Mouse (Mus musculus): ENCODE measurements around the gene Clybl. TPM values are rescaled to one million over a fixed set of nuclear protein-coding genes. Genes with fewer than 3 reads are reported as not detected.

Clybl gene
- total and polyA plus RNA-seq, 2 experiments = 15.3 to 23.4 TPM

DNA sequence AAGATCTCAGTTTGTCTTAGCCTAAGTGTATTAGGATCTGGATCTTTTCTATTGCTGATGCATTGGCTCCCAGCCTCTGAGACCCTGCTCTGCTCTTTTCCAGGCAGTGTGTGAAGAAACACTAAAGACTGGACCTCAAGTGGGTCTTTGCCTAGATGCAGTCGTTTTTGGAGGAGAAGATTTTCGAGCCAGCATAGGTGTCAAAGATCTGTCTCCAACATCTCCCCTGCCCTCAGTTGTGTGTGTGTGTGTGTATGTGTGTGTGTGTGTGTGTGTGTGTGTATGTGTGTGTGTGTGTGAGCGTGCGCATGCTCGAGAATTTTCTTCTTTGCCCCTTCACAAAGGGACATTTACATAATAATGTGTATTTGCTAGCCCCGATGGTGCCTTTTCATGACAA lies 196.2 kb downstream of the Clybl start:
- no peak for TF ChIP-seq POLR2A (IDR thresholded peaks at IDR 0.05; ENCODE audit: extremely low read depth, insufficient read depth, low read length)
- Histone ChIP-seq H3K36me3 (ENCODE audit: control insufficient read depth, insufficient read depth, low read length) (no peaks in the 10 kb centered on the region), H3K79me2 (ENCODE audit: control insufficient read depth, insufficient read depth, low read length) (no peaks in the 10 kb centered on the region), H3K4me3 (ENCODE audit: insufficient read depth, low read depth, low read length) (no peak overlapping the region), H3K27me3 (ENCODE audit: control insufficient read depth, insufficient read depth, low read length) (no peaks in the 10 kb centered on the region), H3K27ac (replicated peaks; ENCODE audit: insufficient read depth, low read depth, low read length) (no peak overlapping the region), H3K4me1 (ENCODE audit: control insufficient read depth, insufficient read depth, low read length) (no peaks in the 10 kb centered on the region), H3K9ac (ENCODE audit: low read depth, low read length) (no peak overlapping the region)
- 81% methylated on average over 6 of the region's 6 CpGs for WGBS
- no peak for DNase-seq (ENCODE audit: extremely low read depth, low read depth, low spot score)

DNA sequence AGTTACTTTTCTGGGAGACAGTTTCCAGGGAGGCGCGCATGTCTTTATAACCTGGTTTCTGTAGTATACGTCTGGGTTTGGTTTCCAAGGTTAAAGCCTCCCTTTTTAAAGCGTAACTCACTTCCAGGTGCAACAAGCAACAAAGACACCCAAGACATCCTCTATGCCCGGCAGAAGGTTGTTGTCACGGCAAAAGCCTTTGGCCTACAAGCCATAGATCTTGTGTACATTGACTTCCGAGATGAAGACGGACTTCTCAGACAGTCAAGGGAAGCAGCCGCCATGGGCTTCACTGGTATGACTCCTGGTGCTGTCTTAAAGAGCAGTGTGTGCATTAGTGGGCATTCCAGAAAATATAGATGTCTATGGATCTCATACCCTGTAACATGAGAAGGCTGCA lies 197.6 kb downstream of the Clybl start:
- no peak for TF ChIP-seq CTCF (IDR thresholded peaks at IDR 0.05; ENCODE audit: low read depth, low read length)
- TF ChIP-seq POLR2A (IDR thresholded peaks at IDR 0.05; ENCODE audit: extremely low read depth, insufficient read depth, low read length) = no peak
- Histone ChIP-seq H3K4me3 (ENCODE audit: insufficient read depth, low read depth, low read length) (no peak overlapping the region), H3K27me3 (ENCODE audit: control insufficient read depth, insufficient read depth, low read length) (no peaks in the 10 kb centered on the region), H3K4me1 (ENCODE audit: control insufficient read depth, insufficient read depth, low read length) (no peaks in the 10 kb centered on the region), H3K79me2 (ENCODE audit: control insufficient read depth, insufficient read depth, low read length) (no peaks in the 10 kb centered on the region), H3K9ac (ENCODE audit: low read depth, low read length) (no peak overlapping the region), H3K36me3 (ENCODE audit: control insufficient read depth, insufficient read depth, low read length) (no peaks in the 10 kb centered on the region), H3K27ac (replicated peaks; ENCODE audit: insufficient read depth, low read depth, low read length) (no peak overlapping the region)
- WGBS = 95% methylated on average over 9 of the region's 9 CpGs
- DNase-seq (ENCODE audit: extremely low read depth, low read depth, low spot score) = no peak

DNA sequence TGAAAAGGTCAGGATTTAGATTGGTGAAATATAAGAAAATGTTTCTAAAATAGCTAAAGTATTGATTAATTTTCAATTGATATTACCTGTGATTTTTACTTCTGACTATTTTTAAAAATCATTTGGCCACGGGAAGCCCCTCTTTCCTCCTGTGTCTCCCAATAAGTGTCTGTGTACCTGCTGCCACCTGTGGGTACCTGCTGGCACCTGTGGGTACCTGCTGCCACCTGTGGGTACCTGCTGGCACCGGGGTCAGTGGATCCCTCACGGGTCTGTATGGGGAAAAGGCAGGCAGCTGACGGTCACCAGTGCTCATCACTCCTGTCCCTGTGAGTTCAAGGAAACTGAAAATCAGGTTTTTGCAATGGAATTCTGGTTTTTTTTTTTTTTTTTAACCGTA lies 198.5 kb downstream of the Clybl start:
- DNase-seq (ENCODE audit: extremely low read depth, low read depth, low spot score) = no peak
- Histone ChIP-seq H3K27me3 (ENCODE audit: control insufficient read depth, insufficient read depth, low read length) (no peaks in the 10 kb centered on the region), H3K36me3 (ENCODE audit: control insufficient read depth, insufficient read depth, low read length) (no peaks in the 10 kb centered on the region), H3K9ac (ENCODE audit: low read depth, low read length) (no peak overlapping the region), H3K27ac (replicated peaks; ENCODE audit: insufficient read depth, low read depth, low read length) (no peak overlapping the region), H3K4me1 (ENCODE audit: control insufficient read depth, insufficient read depth, low read length) (no peaks in the 10 kb centered on the region), H3K79me2 (ENCODE audit: control insufficient read depth, insufficient read depth, low read length) (no peaks in the 10 kb centered on the region), H3K4me3 (ENCODE audit: insufficient read depth, low read depth, low read length) (no peak overlapping the region)
- 91% methylated on average over 5 of the region's 5 CpGs for WGBS
- no peak for TF ChIP-seq POLR2A (IDR thresholded peaks at IDR 0.05; ENCODE audit: extremely low read depth, insufficient read depth, low read length)
- no peak for TF ChIP-seq CTCF (IDR thresholded peaks at IDR 0.05; ENCODE audit: low read depth, low read length)

DNA sequence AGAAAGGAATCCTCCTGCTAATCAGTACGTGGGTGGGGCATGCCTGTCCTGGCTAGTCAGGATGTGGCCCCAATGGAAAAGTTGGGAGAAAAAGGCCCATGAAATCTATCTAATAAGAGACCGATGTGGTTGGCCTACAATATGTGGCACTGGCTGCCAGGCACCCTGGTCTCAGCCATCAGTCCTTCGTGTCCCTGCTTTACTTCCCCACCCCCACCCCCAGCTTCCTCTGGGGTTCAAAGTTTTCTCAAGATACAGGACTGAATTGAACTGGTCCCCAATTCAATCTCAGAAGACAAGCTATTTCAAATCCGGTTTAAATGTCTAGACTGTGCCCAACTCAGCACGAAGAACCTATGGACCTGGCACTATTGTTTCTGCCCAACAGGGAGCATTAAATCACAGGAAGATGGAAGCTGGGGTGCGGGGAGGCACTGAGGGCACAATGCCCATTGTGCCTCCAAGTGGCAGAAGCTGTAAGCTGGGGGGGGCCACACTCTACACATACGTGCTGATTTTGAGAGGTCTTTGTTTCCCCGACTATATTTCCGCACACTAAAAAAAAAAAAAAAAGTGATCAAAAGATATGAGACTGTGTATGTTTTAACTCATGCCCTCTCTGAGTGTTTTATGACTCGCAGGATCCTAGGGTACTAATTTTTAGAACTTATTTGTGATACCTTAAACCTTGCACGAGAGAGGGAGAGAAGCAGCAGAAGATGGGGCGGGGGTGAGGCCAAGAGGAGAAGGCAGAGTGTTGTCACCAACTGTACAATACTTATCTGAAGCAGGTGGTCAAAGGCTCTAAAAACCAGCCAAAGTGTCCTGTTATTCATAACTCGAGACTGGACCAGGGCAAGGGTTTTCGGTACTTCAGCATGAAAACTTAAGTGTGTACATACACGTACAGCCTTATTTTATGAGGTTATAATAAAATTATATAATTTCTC lies 199.7 kb downstream of the Clybl start:
- Histone ChIP-seq H3K79me2 (ENCODE audit: control insufficient read depth, insufficient read depth, low read length) (no peaks in the 10 kb centered on the region), H3K36me3 (ENCODE audit: control insufficient read depth, insufficient read depth, low read length) (no peaks in the 10 kb centered on the region), H3K4me1 (ENCODE audit: control insufficient read depth, insufficient read depth, low read length) (no peaks in the 10 kb centered on the region), H3K27me3 (ENCODE audit: control insufficient read depth, insufficient read depth, low read length) (no peaks in the 10 kb centered on the region), H3K9ac (ENCODE audit: low read depth, low read length) (no peak overlapping the region), H3K27ac (replicated peaks; ENCODE audit: insufficient read depth, low read depth, low read length) (no peak overlapping the region), H3K4me3 (ENCODE audit: insufficient read depth, low read depth, low read length) (no peak overlapping the region)
- no peak for TF ChIP-seq POLR2A (IDR thresholded peaks at IDR 0.05; ENCODE audit: extremely low read depth, insufficient read depth, low read length)
- TF ChIP-seq CTCF (IDR thresholded peaks at IDR 0.05; ENCODE audit: low read depth, low read length) = no peak
- 93% methylated on average over 15 of the region's 15 CpGs for WGBS
- no peak for DNase-seq (ENCODE audit: extremely low read depth, low read depth, low spot score)

DNA sequence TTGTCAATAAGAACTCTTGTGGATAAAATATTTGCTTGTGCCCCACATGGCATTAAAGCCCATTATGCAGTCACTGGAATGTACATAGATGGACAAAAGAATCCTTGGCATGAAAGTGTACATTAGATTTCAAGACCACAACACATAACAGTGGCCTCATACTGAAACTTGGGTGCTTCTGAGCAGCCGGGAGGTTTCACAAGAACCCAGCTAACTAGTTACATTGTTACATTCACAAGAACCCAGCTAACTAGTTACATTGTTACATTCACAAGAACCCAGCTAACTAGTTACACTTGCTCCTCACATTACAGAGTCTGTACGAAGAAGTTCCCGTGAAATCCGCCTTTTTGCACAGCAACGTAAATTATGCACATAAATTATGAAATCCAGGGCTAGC lies 200.8 kb downstream of the Clybl start:
- Histone ChIP-seq H3K79me2 (ENCODE audit: control insufficient read depth, insufficient read depth, low read length) (no peaks in the 10 kb centered on the region), H3K27ac (replicated peaks; ENCODE audit: insufficient read depth, low read depth, low read length) (no peak overlapping the region), H3K4me3 (ENCODE audit: insufficient read depth, low read depth, low read length) (no peak overlapping the region), H3K27me3 (ENCODE audit: control insufficient read depth, insufficient read depth, low read length) (no peaks in the 10 kb centered on the region), H3K9ac (ENCODE audit: low read depth, low read length) (no peak overlapping the region), H3K36me3 (ENCODE audit: control insufficient read depth, insufficient read depth, low read length) (no peaks in the 10 kb centered on the region), H3K4me1 (ENCODE audit: control insufficient read depth, insufficient read depth, low read length) (no peaks in the 10 kb centered on the region)
- WGBS = 98% methylated on average over 5 of the region's 5 CpGs
- TF ChIP-seq CTCF (IDR thresholded peaks at IDR 0.05; ENCODE audit: low read depth, low read length) = no peak
- no peak for TF ChIP-seq POLR2A (IDR thresholded peaks at IDR 0.05; ENCODE audit: extremely low read depth, insufficient read depth, low read length)
- DNase-seq (ENCODE audit: extremely low read depth, low read depth, low spot score) = no peak

DNA sequence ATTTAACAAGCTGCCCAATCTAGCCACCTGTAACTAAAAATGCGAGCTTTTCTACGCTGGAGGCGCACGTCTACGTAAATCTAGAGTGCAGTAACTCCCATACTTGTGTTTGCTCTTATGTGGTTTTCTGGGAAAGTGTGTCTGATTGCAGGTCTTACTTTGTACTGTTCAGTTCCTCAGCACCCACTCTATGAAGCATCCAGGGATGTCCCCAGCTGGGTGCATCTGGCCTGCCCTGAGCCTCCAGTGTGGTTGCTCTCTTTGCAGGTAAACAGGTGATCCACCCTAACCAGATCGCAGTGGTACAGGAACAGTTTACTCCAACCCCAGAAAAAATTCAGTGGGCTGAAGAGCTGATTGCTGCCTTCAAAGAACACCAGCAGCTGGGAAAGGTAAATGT lies 202.4 kb downstream of the Clybl start:
- H3K27ac ChIP-seq (replicated peaks; ENCODE audit: insufficient read depth, low read depth, low read length) = no peak overlapping the region
- no peak overlapping the region for H3K4me3 ChIP-seq (ENCODE audit: insufficient read depth, low read depth, low read length)
- peaks cover 2% of the 10 kb centered on the region; the same call in 1 of the 2 replicates for H3K36me3 ChIP-seq (ENCODE audit: control insufficient read depth, insufficient read depth, low read length)
- H3K9ac ChIP-seq (ENCODE audit: low read depth, low read length) = no peak overlapping the region
- WGBS = 95% methylated on average over 6 of the region's 6 CpGs
- DNase-seq (ENCODE audit: extremely low read depth, low read depth, low spot score) = no peak
- no peaks in the 10 kb centered on the region for H3K4me1 ChIP-seq (ENCODE audit: control insufficient read depth, insufficient read depth, low read length)
- H3K27me3 ChIP-seq (ENCODE audit: control insufficient read depth, insufficient read depth, low read length) = no peaks in the 10 kb centered on the region
- no peak for TF ChIP-seq POLR2A (IDR thresholded peaks at IDR 0.05; ENCODE audit: extremely low read depth, insufficient read depth, low read length)
- TF ChIP-seq CTCF (IDR thresholded peaks at IDR 0.05; ENCODE audit: low read depth, low read length) = no peak
- no peaks in the 10 kb centered on the region for H3K79me2 ChIP-seq (ENCODE audit: control insufficient read depth, insufficient read depth, low read length)
